Mouse (Mus musculus) liver, adult (tissue): ENCODE data around the gene Rps11.

Source experiments
- GATA4 ChIP-seq: IDR thresholded peaks from 2 replicates; pipeline ENCODE4 v1.6.1; 2014; ENCODE audit warnings: mild to moderate bottlenecking, low read length; ENCODE audit not compliant: insufficient replicate concordance

Gene Rps11

DNA sequence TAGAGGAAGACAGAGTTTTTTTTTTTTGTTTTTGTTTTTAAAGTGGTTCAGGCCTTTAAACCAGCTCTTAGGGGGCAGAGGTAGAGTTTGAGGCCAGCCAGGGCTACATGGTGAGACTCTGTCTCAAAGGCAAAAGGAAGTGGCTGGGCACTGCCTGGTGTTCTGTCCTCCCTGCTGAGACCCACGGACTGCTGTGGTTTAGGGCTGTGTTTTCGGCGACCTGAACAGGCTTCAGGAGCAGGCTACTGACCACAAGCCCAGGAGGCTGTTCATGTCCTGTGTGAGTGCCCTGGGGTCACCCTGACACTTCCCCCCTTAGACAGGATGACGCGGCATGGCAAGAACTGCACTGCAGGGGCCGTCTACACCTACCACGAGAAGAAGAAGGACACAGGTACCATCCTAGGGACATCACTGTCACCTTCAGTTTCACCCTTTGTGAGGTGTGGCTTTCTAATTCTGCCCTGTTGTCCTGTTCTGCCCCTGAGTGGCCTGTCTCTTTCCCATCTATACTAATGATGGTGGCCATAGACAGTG, 51.0 kb downstream of the Rps11 start:
- TF ChIP-seq GATA4: no peak
